Mouse (Mus musculus) embryonic facial prominence, embryonic 13.5 days (tissue): ENCODE measurements at regions not wholly inside any gene's neighbourhood (a gene's known extent, or its start where the extent isn't known, plus 50 kb on each side); places are given as distances from the start of the nearest gene placed in this dataset.

Source experiments
- ATAC-seq: fragments of 200-750 bp; cut with Nextera tagmentation; 2 replicates; pipeline ENCODE4 v1.8.0; 2017; ENCODE audit warnings: low read depth; ENCODE audit not compliant: insufficient number of reproducible peaks, insufficient read depth, low FRiP score, low TSS enrichment
- H3K27ac ChIP-seq: fragments of 300-500 bp; sonication (generic); 2 replicates; pipeline ENCODE4 v1.5.1; 2015; ENCODE audit warnings: moderate library complexity, mild to moderate bottlenecking, inconsistent platforms
- H3K27me3 ChIP-seq: fragments of 300-500 bp; sonication (generic); 2 replicates; pipeline ENCODE4 v1.6.1; 2015; ENCODE audit warnings: mild to moderate bottlenecking, inconsistent platforms
- H3K36me3 ChIP-seq: fragments of 300-500 bp; sonication (generic); 2 replicates; pipeline ENCODE4 v1.6.1; 2015; ENCODE audit warnings: mild to moderate bottlenecking, inconsistent platforms
- H3K4me1 ChIP-seq: fragments of 300-500 bp; sonication (generic); 2 replicates; pipeline ENCODE4 v1.6.1; 2015; ENCODE audit warnings: inconsistent platforms
- H3K4me2 ChIP-seq: fragments of 300-500 bp; sonication (generic); 2 replicates; pipeline ENCODE4 v1.6.1; 2015; ENCODE audit warnings: moderate library complexity, mild to moderate bottlenecking, inconsistent platforms
- H3K4me3 ChIP-seq: fragments of 300-500 bp; sonication (generic); 2 replicates; pipeline ENCODE4 v1.5.1; 2015; ENCODE audit warnings: mild to moderate bottlenecking, inconsistent platforms
- H3K9ac ChIP-seq: fragments of 300-500 bp; sonication (generic); 2 replicates; pipeline ENCODE4 v1.6.1; 2015; ENCODE audit warnings: mild to moderate bottlenecking, inconsistent platforms
- H3K9me3 ChIP-seq: fragments of 300-500 bp; sonication (generic); 2 replicates; pipeline ENCODE4 v1.6.1; 2016; ENCODE audit warnings: inconsistent platforms
- WGBS: fragments of 180-500 bp; shearing (Covaris S2); methylation state at CpG from one replicate; pipeline ENCODE4 v1.1.7; 2015; ENCODE audit warnings: mixed read lengths; 5-methylcytosine and 5-hydroxymethylcytosine counted together

DNA sequence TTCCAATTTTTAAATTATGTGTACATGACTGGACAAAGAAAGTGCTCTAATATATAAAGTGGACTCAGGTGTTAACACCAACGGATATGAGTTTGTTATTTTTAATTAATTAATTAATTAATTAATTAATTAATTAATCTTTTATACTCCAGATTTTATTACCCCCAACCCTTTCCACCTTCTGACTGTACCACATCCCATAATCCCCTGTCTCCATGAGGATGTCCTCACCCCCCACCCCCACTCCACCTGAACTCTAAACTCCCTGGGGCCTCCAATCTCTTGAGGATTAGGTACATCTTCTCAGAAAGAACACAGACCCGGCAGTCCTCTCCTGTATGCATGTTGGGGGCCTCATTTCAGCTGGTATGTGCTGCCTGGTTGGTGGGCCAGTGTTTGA lies 182.8 kb downstream of the Rassf9 start:
- Histone ChIP-seq H3K36me3 (no peaks in the 10 kb centered on the region), H3K9me3 (no peaks in the 10 kb centered on the region), H3K4me2 (no peak overlapping the region), H3K9ac (no peak overlapping the region), H3K27ac (no peak overlapping the region), H3K27me3 (no peaks in the 10 kb centered on the region), H3K4me3 (no peak overlapping the region), H3K4me1 (no peaks in the 10 kb centered on the region)
- ATAC-seq = no peak
- 65% methylated on average over 2 of the region's 2 CpGs for WGBS

GRCm38 (mm10) chr10:102689966-102690365 lies 177.9 kb downstream of the Rassf9 start:
- no peak overlapping the region for H3K4me2 ChIP-seq
- no peaks in the 10 kb centered on the region for H3K4me1 ChIP-seq
- H3K27ac ChIP-seq = no peak overlapping the region
- no peak overlapping the region for H3K4me3 ChIP-seq
- H3K36me3 ChIP-seq = no peaks in the 10 kb centered on the region
- ATAC-seq = no peak
- no peaks in the 10 kb centered on the region for H3K9me3 ChIP-seq
- H3K9ac ChIP-seq = no peak overlapping the region
- WGBS = 49% methylated on average over 1 of the region's 1 CpGs
- no peaks in the 10 kb centered on the region for H3K27me3 ChIP-seq

- Histone ChIP-seq H3K9me3 (no peaks in the 10 kb centered on the region), H3K36me3 (no peaks in the 10 kb centered on the region), H3K27ac (no peak overlapping the region), H3K27me3 (no peaks in the 10 kb centered on the region), H3K4me3 (no peak overlapping the region), H3K4me1 (no peaks in the 10 kb centered on the region), H3K4me2 (no peak overlapping the region), H3K9ac (no peak overlapping the region)
- ATAC-seq = no peak
- 84% methylated on average over 14 of the region's 14 CpGs for WGBS
Measured at GRCm38 (mm10) chr10:102686667-102687397, 174.8 kb downstream of the Rassf9 start.

DNA sequence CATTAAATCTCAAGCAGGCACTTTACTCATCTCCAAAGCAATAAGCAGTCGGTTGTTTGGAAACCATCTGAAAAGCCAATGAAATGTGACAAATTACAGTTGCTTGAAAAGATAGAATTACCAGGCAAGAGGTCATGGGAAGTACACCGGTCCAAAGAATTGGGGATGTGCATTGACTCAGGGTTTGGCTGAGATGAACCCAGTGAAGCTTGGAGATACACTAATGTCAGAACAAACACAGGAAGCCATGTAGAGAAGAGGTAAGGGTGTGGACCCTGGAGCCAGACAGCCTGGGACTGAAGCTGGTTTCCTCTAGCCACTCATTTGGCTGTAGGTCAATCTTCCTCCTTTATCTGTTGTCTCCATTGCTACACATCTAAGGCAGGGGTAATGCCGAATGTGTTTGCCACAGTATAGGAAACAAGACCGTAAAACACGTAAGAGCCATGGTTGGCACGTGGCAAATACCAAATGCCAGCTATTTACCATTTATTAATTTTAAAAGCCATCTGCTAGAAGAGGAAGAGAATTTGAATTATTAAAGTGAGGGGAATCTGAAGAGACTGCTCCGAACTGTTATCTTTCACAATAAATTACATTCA lies 173.9 kb downstream of the Rassf9 start:
- ATAC-seq = no peak

DNA sequence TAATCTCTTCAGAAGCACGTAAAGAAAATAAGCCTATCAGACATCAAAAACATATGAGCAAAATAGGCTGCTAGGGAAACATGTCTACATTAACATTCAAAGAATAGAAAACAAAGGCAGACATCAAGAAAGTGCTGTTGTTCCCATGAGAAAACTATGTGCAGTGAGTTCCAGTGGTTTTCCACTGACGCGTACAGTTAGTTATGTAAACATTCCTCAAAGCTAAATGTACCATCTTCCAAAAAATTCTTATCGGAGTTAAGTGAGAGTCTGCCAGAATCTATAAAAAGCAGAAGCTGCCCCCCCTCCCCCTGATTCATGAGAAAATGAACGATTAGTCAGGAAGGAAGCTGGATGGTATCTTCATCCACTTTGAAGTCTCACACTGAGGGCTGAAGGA lies 155.3 kb downstream of the Rassf9 start:
- no peaks in the 10 kb centered on the region for H3K27me3 ChIP-seq
- H3K9me3 ChIP-seq = no peaks in the 10 kb centered on the region
- H3K36me3 ChIP-seq = no peaks in the 10 kb centered on the region
- ATAC-seq = no peak
- no peak overlapping the region for H3K9ac ChIP-seq
- 36% methylated on average over 5 of the region's 5 CpGs for whole genome bisulfite sequencing
- no peak overlapping the region for H3K4me2 ChIP-seq
- no peak overlapping the region for H3K4me3 ChIP-seq
- H3K27ac ChIP-seq = no peak overlapping the region
- no peaks in the 10 kb centered on the region for H3K4me1 ChIP-seq

More for the DNA sequence above, 173.9 kb downstream of the Rassf9 start:
- no peaks in the 10 kb centered on the region for H3K36me3 ChIP-seq
- WGBS = 75% methylated on average over 7 of the region's 7 CpGs
- no peak overlapping the region for H3K9ac ChIP-seq
- no peaks in the 10 kb centered on the region for H3K4me1 ChIP-seq
- no peaks in the 10 kb centered on the region for H3K27me3 ChIP-seq
- H3K27ac ChIP-seq = no peak overlapping the region
- H3K4me3 ChIP-seq = no peak overlapping the region
- H3K4me2 ChIP-seq = no peak overlapping the region
- no peaks in the 10 kb centered on the region for H3K9me3 ChIP-seq

DNA sequence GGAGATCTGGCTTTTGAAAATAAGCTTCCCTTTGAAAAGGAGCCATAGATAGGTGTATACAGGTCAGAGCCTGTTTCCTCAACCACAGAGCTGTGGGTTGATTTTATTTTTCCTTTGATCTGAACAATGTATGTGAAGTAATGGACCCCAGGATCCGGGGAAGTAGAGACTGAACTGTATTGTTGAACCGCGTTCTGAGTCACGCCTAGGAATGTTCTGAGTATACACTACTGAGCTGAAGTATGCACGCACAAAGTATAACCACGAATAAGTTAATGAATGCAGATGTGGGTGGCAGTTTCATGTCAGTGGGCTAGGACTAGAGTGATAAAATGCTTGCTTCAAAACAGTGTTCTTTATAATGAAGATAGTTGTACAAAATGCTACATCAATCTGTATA lies 147.7 kb downstream of the Rassf9 start:
- H3K36me3 ChIP-seq = no peaks in the 10 kb centered on the region
- H3K9me3 ChIP-seq = no peaks in the 10 kb centered on the region
- ATAC-seq = peak; percentile 37; the same call in 1 of the 2 replicates
- no peak overlapping the region for H3K4me3 ChIP-seq
- H3K4me2 ChIP-seq = no peak overlapping the region
- H3K27ac ChIP-seq = no peak overlapping the region
- no peaks in the 10 kb centered on the region for H3K4me1 ChIP-seq
- H3K9ac ChIP-seq = no peak overlapping the region
- no peaks in the 10 kb centered on the region for H3K27me3 ChIP-seq
- WGBS = 70% methylated on average over 6 of the region's 6 CpGs

GRCm38 (mm10) chr10:102636507-102636906 lies 124.5 kb downstream of the Rassf9 start:
- no peaks in the 10 kb centered on the region for H3K9me3 ChIP-seq
- no peaks in the 10 kb centered on the region for H3K4me1 ChIP-seq
- no peak overlapping the region for H3K27ac ChIP-seq
- no peak overlapping the region for H3K9ac ChIP-seq
- no peaks in the 10 kb centered on the region for H3K36me3 ChIP-seq
- H3K27me3 ChIP-seq = no peaks in the 10 kb centered on the region
- no peak overlapping the region for H3K4me3 ChIP-seq
- no peak for ATAC-seq
- no peak overlapping the region for H3K4me2 ChIP-seq
- WGBS = 82% methylated on average over 2 of the region's 2 CpGs

GRCm38 (mm10) chr10:102633438-102633837 lies 121.4 kb downstream of the Rassf9 start:
- no peaks in the 10 kb centered on the region for H3K36me3 ChIP-seq
- H3K4me2 ChIP-seq = no peak overlapping the region
- 74% methylated on average over 4 of the region's 4 CpGs for WGBS
- no peak overlapping the region for H3K4me3 ChIP-seq
- H3K27ac ChIP-seq = no peak overlapping the region
- H3K27me3 ChIP-seq = no peaks in the 10 kb centered on the region
- H3K4me1 ChIP-seq = no peaks in the 10 kb centered on the region
- no peak overlapping the region for H3K9ac ChIP-seq
- H3K9me3 ChIP-seq = no peaks in the 10 kb centered on the region
- no peak for ATAC-seq

GRCm38 (mm10) chr10:102628609-102629008 lies 116.6 kb downstream of the Rassf9 start:
- ATAC-seq = no peak

DNA sequence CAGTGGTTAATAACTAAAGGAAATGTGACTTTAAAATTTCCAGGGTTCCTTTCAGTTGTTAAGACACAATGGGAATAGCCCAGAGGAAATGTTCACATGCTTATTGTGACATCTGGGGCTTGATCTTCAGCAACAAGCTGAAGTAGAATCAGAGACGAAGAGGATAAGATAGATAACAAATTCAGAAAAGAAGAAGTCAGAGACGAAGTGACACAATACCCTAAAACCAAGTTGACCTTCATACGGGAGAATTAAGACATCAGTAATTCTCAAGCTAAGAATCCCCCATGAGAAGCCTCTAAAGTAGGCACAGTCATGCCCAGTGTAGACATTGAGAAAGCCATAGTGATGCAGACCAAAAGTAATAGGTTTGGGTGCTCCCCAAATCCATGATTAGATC lies 111.9 kb downstream of the Rassf9 start:
- H3K36me3 ChIP-seq = no peaks in the 10 kb centered on the region
- WGBS = 86% methylated on average over 3 of the region's 3 CpGs
- ATAC-seq = no peak

More at GRCm38 (mm10) chr10:102628609-102629008, 116.6 kb downstream of the Rassf9 start:
- Histone ChIP-seq H3K36me3 (no peaks in the 10 kb centered on the region), H3K4me1 (no peaks in the 10 kb centered on the region), H3K4me2 (no peak overlapping the region), H3K27me3 (no peaks in the 10 kb centered on the region), H3K9me3 (no peaks in the 10 kb centered on the region), H3K27ac (no peak overlapping the region), H3K4me3 (no peak overlapping the region), H3K9ac (no peak overlapping the region)

GRCm38 (mm10) chr10:102622583-102623008 lies 110.6 kb downstream of the Rassf9 start:
- no peak overlapping the region for H3K9ac ChIP-seq
- no peak overlapping the region for H3K4me3 ChIP-seq
- no peaks in the 10 kb centered on the region for H3K4me1 ChIP-seq
- no peaks in the 10 kb centered on the region for H3K27me3 ChIP-seq
- no peaks in the 10 kb centered on the region for H3K9me3 ChIP-seq
- 51% methylated on average over 2 of the region's 2 CpGs for whole genome bisulfite sequencing
- ATAC-seq = no peak
- no peak overlapping the region for H3K27ac ChIP-seq
- H3K36me3 ChIP-seq = no peaks in the 10 kb centered on the region
- no peak overlapping the region for H3K4me2 ChIP-seq

More for the DNA sequence above, 111.9 kb downstream of the Rassf9 start:
- no peak overlapping the region for H3K4me2 ChIP-seq
- H3K27ac ChIP-seq = no peak overlapping the region
- H3K4me1 ChIP-seq = no peaks in the 10 kb centered on the region
- H3K9ac ChIP-seq = no peak overlapping the region
- H3K4me3 ChIP-seq = no peak overlapping the region
- H3K9me3 ChIP-seq = no peaks in the 10 kb centered on the region
- H3K27me3 ChIP-seq = no peaks in the 10 kb centered on the region

GRCm38 (mm10) chr10:102618711-102619110 lies 106.7 kb downstream of the Rassf9 start:
- Histone ChIP-seq H3K9ac (no peak overlapping the region), H3K4me3 (no peak overlapping the region), H3K27me3 (no peaks in the 10 kb centered on the region), H3K4me2 (no peak overlapping the region), H3K4me1 (no peaks in the 10 kb centered on the region), H3K27ac (no peak overlapping the region), H3K9me3 (no peaks in the 10 kb centered on the region), H3K36me3 (no peaks in the 10 kb centered on the region)
- ATAC-seq = no peak
- WGBS = 23% methylated on average over 2 of the region's 2 CpGs
